Mouse (Mus musculus) lung, embryonic 14.5 days (tissue): ENCODE measurements at regions not wholly inside any gene's neighbourhood (a gene's known extent, or its start where the extent isn't known, plus 50 kb on each side); places are given as distances from the start of the nearest gene placed in this dataset.

ENCODE experiments used
- ATAC-seq: fragments of 200-750 bp; cut with Nextera tagmentation; 2 replicates; pipeline ENCODE4 v1.8.0; 2017; ENCODE audit warnings: mild to moderate bottlenecking, moderate TSS enrichment, moderate library complexity; ENCODE audit not compliant: insufficient read depth
- DNase-seq: peaks from one replicate; pipeline ENCODE4 v3.0.0-alpha.2; 2015
- H3K27ac ChIP-seq: fragments of 300-500 bp; sonication (generic); 2 replicates; pipeline ENCODE4 v1.5.1; 2014; ENCODE audit warnings: low read depth, mild to moderate bottlenecking, moderate library complexity
- H3K27me3 ChIP-seq: fragments of 300-500 bp; sonication (generic); 2 replicates; pipeline ENCODE4 v1.6.1; 2014; ENCODE audit warnings: low read length, control low read depth; ENCODE audit not compliant: insufficient read depth
- H3K36me3 ChIP-seq: fragments of 300-500 bp; sonication (generic); 2 replicates; pipeline ENCODE4 v1.6.1; 2014; ENCODE audit warnings: control low read depth; ENCODE audit not compliant: insufficient read depth
- H3K4me1 ChIP-seq: fragments of 300-500 bp; sonication (generic); 2 replicates; pipeline ENCODE4 v1.6.1; 2014; ENCODE audit warnings: antibody characterized with exemption, control low read depth; ENCODE audit not compliant: insufficient read depth
- H3K4me2 ChIP-seq: fragments of 300-500 bp; sonication (generic); 2 replicates; pipeline ENCODE4 v1.6.1; 2014; ENCODE audit warnings: mild to moderate bottlenecking
- H3K4me3 ChIP-seq: fragments of 300-500 bp; sonication (generic); 2 replicates; pipeline ENCODE4 v1.5.1; 2014; ENCODE audit warnings: low read depth, low read length
- H3K9ac ChIP-seq: fragments of 300-500 bp; sonication (generic); 2 replicates; pipeline ENCODE4 v1.6.1; 2014
- H3K9me3 ChIP-seq: fragments of 300-500 bp; sonication (generic); 2 replicates; pipeline ENCODE4 v1.6.1; 2016; ENCODE audit warnings: low read depth, low read length, control low read depth
- CTCF ChIP-seq: IDR thresholded peaks from 2 replicates; pipeline ENCODE4 v1.5.1; 2016; ENCODE audit warnings: antibody characterized with exemption, low read depth
- WGBS: fragments of 180-500 bp; shearing (Covaris S2); extraction: QIAGEN DNeasy Blood & Tissue Kit; methylation state at CpG from one replicate; pipeline ENCODE4 v1.1.7; 2014; 5-methylcytosine and 5-hydroxymethylcytosine counted together

DNA sequence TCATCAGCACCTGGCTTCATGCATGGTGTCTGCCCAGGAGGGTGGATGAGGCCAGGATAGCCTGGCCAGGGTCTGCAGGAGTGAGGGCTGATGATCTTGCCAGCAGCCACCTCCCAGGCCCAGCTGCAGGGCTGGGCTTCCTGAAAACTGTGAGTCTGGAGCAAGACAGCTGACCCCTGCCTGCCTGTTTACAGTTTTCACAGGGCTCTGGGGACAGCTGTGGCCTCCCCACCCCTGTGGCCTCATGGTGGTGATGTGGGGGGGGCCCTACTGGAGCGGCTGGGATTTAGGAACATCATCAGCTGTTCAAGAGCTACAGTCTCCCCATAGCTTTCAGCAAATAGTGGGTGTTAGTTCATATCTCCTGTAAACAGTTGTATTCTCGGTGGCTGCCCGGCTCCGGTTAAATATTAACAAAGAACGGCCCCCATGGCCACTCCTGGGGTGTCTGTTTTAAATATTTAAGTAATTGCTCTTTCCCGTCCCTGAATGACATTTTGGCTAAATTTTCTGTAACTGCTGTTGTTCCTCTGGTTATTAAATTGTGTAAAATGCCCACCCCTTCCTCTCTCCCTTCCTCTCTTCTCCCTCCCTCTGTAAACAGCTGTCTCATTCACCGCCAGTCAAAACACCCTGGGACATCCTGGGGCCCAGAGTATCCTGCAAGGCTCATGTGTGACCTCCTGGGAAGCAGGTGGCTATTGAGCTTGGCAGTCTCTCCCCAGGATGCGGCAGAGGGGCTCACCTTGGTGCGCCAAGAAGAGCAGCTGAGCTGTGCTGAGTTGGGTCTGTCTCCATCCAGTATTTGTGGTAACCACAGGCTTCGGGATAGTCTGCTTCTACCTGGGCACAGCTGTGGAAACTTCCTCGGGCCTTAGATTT is 57.9 kb upstream of the Pcsk6 start:
- TF ChIP-seq CTCF: no peak
- DNase-seq: peak; percentile 67

More for the DNA sequence above, 57.9 kb upstream of the Pcsk6 start:
- no peak overlapping the region for H3K9ac ChIP-seq
- peak; percentile 76 for ATAC-seq
- no peaks in the 10 kb centered on the region for H3K36me3 ChIP-seq
- no peak overlapping the region for H3K27ac ChIP-seq
- H3K9me3 ChIP-seq: no peaks in the 10 kb centered on the region
- H3K4me2 ChIP-seq: no peak overlapping the region
- H3K4me3 ChIP-seq: no peak overlapping the region
- WGBS: 17% methylated on average over 11 of the region's 11 CpGs
- H3K4me1 ChIP-seq: 0 out of 2 replicates have a peak, but pooled peaks cover 6% of the 10 kb centered on the region
- H3K27me3 ChIP-seq: no peaks in the 10 kb centered on the region
